Mouse (Mus musculus) MN1 (cell line): ENCODE results near the gene Vmn1r70.

Experiments used
- DNase-seq: peaks from one replicate; pipeline ENCODE4 v3.0.0-alpha.2; 2016; ENCODE audit warnings: low spot score

Vmn1r70 gene

DNA sequence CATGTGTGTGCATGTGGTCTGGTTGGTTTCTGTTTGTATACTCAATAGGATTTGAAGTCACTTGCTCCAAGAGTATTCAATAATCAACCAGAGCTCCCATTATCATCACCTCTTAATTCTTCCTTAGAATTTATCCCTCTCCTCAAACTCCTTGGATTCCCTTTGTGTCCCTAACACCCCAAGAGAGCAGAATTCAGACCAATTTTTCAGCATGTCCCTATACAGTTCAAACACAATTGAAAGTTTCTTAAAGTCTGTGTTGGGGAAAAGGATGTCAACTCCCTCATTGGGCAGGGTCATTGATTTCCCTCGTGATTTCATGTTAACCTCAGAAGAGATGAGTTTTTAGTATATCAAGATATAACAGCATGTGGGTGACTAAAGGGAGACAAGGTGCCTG is at the start of gene Vmn1r70:
Gene Vmn1r70 (plus strand): TSS at position 301 of the 400 bp plus-strand sequence.
- no peak for DNase-seq

- no peak for DNase-seq
Observed at GRCm38 (mm10) chr7:10613559-10613958, 17.8 kb upstream of the Vmn1r70 start, which contains the start of gene Vmn1r69. Gene Vmn1r69 (minus strand): TSS chr7:10613659.
